Mouse (Mus musculus) neural tube, embryonic 15.5 days (tissue): ENCODE results near the gene Adamts2. TPM values are rescaled to one million over a fixed set of nuclear protein-coding genes. Genes with fewer than 3 reads are reported as not detected.
A peak's percentile ranks its signal among the peaks of the same experiment; 100 is the strongest.

Experiments
- ATAC-seq: fragments of 200-750 bp; cut with Nextera tagmentation; 2 replicates; pipeline ENCODE4 v1.8.0; 2017; ENCODE audit warnings: mild to moderate bottlenecking, moderate TSS enrichment, moderate library complexity; ENCODE audit not compliant: low FRiP score
- H3K27ac ChIP-seq: fragments of 300-500 bp; sonication (generic); replicated peaks from 2 replicates; pipeline ENCODE4 v1.5.1; 2015; ENCODE audit warnings: mild to moderate bottlenecking, inconsistent platforms
- H3K27me3 ChIP-seq: fragments of 300-500 bp; sonication (generic); replicated peaks from 2 replicates; pipeline ENCODE4 v1.6.1; 2015; ENCODE audit warnings: inconsistent platforms
- H3K36me3 ChIP-seq: fragments of 300-500 bp; sonication (generic); 2 replicates; pipeline ENCODE4 v1.6.1; 2015; ENCODE audit warnings: inconsistent platforms
- H3K4me1 ChIP-seq: fragments of 300-500 bp; sonication (generic); 2 replicates; pipeline ENCODE4 v1.6.1; 2015; ENCODE audit warnings: inconsistent platforms
- H3K4me2 ChIP-seq: fragments of 300-500 bp; sonication (generic); 2 replicates; pipeline ENCODE4 v1.6.1; 2015; ENCODE audit warnings: inconsistent platforms, mild to moderate bottlenecking, moderate library complexity
- H3K4me3 ChIP-seq: fragments of 300-500 bp; sonication (generic); replicated peaks from 2 replicates; pipeline ENCODE4 v1.5.1; 2015; ENCODE audit warnings: mild to moderate bottlenecking, inconsistent platforms
- H3K9ac ChIP-seq: fragments of 300-500 bp; sonication (generic); replicated peaks from 2 replicates; pipeline ENCODE4 v1.6.1; 2015; ENCODE audit warnings: mild to moderate bottlenecking, inconsistent platforms
- H3K9me3 ChIP-seq: fragments of 300-500 bp; sonication (generic); replicated peaks from 2 replicates; pipeline ENCODE4 v1.6.1; 2016; ENCODE audit warnings: inconsistent platforms
- WGBS: fragments of 180-500 bp; shearing (Covaris S2); methylation state at CpG from one replicate; pipeline ENCODE4 v1.1.7; 2015; ENCODE audit warnings: mixed read lengths; 5-methylcytosine and 5-hydroxymethylcytosine counted together
- polyA plus RNA-seq: library from polyadenylated mRNA; unstranded; fragments of >200 nt; fragmentation: Nextera tagmentation; extraction: Ambion mirVana; gene quantifications from 2 replicates; pipeline ENCODE4 v1.2.1, GENCODE M21; 2015

The Adamts2 gene
- polyA plus RNA-seq, 1 experiment from 2014 or later, result 4.7 TPM

DNA sequence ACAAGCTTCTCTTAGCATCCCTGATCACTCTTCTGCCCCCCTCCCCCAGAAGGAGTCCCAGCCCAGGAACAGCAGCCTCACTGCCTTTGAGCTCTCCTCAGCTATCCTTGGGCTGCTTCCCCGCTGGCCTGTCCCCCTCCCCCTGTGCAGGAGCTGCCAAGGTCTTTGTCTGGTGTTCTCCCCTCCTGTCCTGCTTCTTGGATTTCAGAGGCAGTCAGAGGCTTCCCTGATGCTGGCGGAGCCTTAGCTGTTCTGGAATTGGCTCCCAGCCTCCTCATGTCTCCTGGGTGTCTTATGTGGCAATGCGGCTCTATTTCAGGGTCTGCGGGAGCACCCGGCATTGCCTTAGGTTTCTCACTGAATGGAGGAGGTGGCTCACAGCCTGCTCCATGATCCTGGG lies 22.8 kb downstream of the Adamts2 start:
- H3K9me3 ChIP-seq, result no peaks in the 10 kb centered on the region
- H3K9ac ChIP-seq, result no peak overlapping the region
- H3K4me3 ChIP-seq, result no peak overlapping the region
- peaks cover 13% of the 10 kb centered on the region for H3K4me1 ChIP-seq
- H3K36me3 ChIP-seq, result no peaks in the 10 kb centered on the region
- H3K4me2 ChIP-seq, result no peak overlapping the region
- 0 out of 2 replicates have a peak, but pooled peaks cover 5% of the 10 kb centered on the region for H3K27me3 ChIP-seq
- no peak overlapping the region for H3K27ac ChIP-seq
- WGBS, result 47% methylated on average over 5 of the region's 5 CpGs
- ATAC-seq, result peak; percentile 43; the same call in 1 of the 2 replicates

DNA sequence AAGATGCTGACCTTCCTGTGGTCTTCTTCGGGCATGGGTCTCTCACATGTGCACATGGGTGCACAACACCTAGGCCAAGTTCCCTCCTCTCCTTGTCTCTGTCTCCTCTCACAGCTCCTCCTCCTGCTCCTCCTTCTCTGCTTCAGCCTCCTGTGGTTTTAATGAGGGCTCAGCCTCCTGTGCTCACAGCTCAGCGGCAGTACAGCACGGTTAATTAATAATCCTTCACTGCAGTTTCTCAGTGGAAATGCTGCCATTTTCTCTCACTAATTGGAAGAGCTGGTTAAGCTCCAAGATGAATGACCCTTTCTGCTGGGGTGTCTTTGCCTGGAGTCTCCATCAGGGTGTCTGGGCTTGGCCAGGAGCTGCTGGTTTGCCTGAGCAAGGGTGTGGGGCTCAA lies 27.0 kb downstream of the Adamts2 start:
- H3K27me3 ChIP-seq, result no peaks in the 10 kb centered on the region
- WGBS, result 38% methylated on average over 3 of the region's 3 CpGs
- peaks cover 18% of the 10 kb centered on the region for H3K4me1 ChIP-seq

DNA sequence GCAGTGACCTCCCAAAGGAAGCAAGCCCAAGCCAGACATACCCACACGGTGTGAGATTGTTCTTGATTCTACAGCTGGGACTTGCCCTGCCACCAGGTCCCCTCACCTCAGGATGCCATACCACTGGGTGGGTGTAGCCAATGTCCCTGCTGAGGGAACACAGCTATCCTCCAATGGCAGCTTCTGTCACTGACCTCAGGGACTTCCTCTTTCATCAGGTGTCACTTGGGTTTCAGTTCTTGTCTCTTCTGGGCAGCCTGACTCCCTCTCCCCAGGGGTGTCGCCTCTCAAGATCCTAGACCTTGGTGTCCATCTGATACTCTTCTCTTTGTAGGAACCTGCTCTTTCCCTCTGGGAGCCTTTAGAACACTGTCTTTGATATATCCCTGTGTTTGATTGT lies 28.6 kb downstream of the Adamts2 start:
- ATAC-seq, result no peak
- no peaks in the 10 kb centered on the region for H3K36me3 ChIP-seq

More for the DNA sequence above, 27.0 kb downstream of the Adamts2 start:
- H3K9me3 ChIP-seq, result no peaks in the 10 kb centered on the region
- no peak overlapping the region for H3K27ac ChIP-seq
- no peak overlapping the region for H3K4me3 ChIP-seq
- no peak overlapping the region for H3K4me2 ChIP-seq
- H3K36me3 ChIP-seq, result no peaks in the 10 kb centered on the region
- peak; percentile 58; the same call in 1 of the 2 replicates for ATAC-seq
- H3K9ac ChIP-seq, result no peak overlapping the region

GRCm38 (mm10) chr11:50632270-50632669 lies 30.4 kb downstream of the Adamts2 start:
- ATAC-seq, result 0 out of 2 replicates have a peak, but pooled peaks have one; percentile 51
- H3K36me3 ChIP-seq, result no peaks in the 10 kb centered on the region

More for the DNA sequence above, 28.6 kb downstream of the Adamts2 start:
- Histone ChIP-seq H3K9me3 (no peaks in the 10 kb centered on the region), H3K27ac (no peak overlapping the region), H3K9ac (no peak overlapping the region), H3K4me1 (peaks cover 8% of the 10 kb centered on the region), H3K4me2 (no peak overlapping the region), H3K27me3 (no peaks in the 10 kb centered on the region), H3K4me3 (no peak overlapping the region)
- WGBS, result 86% methylated on average over 2 of the region's 2 CpGs

GRCm38 (mm10) chr11:50635051-50635590 lies 33.2 kb downstream of the Adamts2 start:
- ATAC-seq, result no peak
- Histone ChIP-seq H3K9me3 (no peaks in the 10 kb centered on the region), H3K27me3 (no peaks in the 10 kb centered on the region), H3K4me3 (no peak overlapping the region), H3K9ac (no peak overlapping the region), H3K36me3 (no peaks in the 10 kb centered on the region), H3K4me2 (no peak overlapping the region), H3K4me1 (0 out of 2 replicates have a peak, but pooled peaks cover 4% of the 10 kb centered on the region), H3K27ac (no peak overlapping the region)
- WGBS, result 69% methylated on average over 2 of the region's 2 CpGs

More at GRCm38 (mm10) chr11:50632270-50632669, 30.4 kb downstream of the Adamts2 start:
- Histone ChIP-seq H3K27ac (no peak overlapping the region), H3K9ac (no peak overlapping the region), H3K4me3 (no peak overlapping the region), H3K9me3 (no peaks in the 10 kb centered on the region), H3K4me1 (peaks cover 8% of the 10 kb centered on the region), H3K4me2 (no peak overlapping the region), H3K27me3 (no peaks in the 10 kb centered on the region)
- 37% methylated on average over 4 of the region's 4 CpGs for WGBS

DNA sequence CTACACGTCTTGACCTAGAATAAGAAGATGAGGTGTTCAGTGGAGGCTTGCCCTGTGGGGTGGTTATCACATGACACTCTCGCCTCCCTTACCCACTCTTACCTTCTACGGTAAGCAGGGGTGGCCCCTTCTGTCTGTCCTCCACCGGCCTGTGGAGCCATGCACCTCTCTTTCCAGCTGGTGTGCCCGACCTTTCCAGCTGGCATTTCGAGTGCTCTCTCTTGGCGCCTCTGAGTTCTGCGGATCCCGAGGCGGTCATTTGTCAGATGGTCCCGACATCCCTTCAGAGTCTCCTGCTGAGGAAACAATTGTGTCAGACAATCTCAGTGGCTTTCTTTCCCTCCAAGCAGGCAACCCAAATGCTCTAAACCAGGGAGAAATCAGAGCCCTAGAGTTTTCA lies 35.1 kb downstream of the Adamts2 start:
- H3K9ac ChIP-seq, result no peak overlapping the region
- no peak for ATAC-seq
- H3K27ac ChIP-seq, result no peak overlapping the region
- 0 out of 2 replicates have a peak, but pooled peaks cover 4% of the 10 kb centered on the region for H3K4me1 ChIP-seq
- 91% methylated on average over 11 of the region's 11 CpGs for WGBS
- no peaks in the 10 kb centered on the region for H3K27me3 ChIP-seq
- no peak overlapping the region for H3K4me3 ChIP-seq
- H3K36me3 ChIP-seq, result no peaks in the 10 kb centered on the region
- H3K9me3 ChIP-seq, result no peaks in the 10 kb centered on the region
- H3K4me2 ChIP-seq, result no peak overlapping the region

- Histone ChIP-seq H3K27ac (no peak overlapping the region), H3K4me2 (no peak overlapping the region), H3K36me3 (no peaks in the 10 kb centered on the region), H3K4me3 (no peak overlapping the region), H3K9me3 (no peaks in the 10 kb centered on the region), H3K27me3 (no peaks in the 10 kb centered on the region), H3K4me1 (no peaks in the 10 kb centered on the region), H3K9ac (no peak overlapping the region)
- ATAC-seq, result no peak
- WGBS, result 92% methylated on average over 13 of the region's 13 CpGs
These were observed 36.4 kb downstream of the Adamts2 start for GRCm38 (mm10) chr11:50638197-50638867.

DNA sequence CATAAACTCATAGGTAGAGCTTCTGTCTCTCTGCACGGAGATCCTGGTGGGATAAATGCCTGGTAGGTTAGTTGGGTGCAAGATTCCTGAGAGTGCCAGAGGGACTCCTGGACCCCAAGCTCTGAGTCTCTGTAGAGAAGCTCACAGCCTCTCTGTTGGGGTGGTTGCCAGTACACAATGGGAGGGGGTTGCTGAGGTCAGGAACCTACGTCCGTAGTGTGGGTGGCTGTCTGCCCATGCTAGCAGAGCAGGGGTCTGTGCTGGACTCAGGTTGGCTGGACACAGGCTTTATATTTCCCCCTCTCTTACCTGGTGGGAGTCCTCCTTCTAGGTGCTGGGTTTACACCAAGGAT lies 37.0 kb downstream of the Adamts2 start:
- 83% methylated on average over 3 of the region's 3 CpGs for WGBS

DNA sequence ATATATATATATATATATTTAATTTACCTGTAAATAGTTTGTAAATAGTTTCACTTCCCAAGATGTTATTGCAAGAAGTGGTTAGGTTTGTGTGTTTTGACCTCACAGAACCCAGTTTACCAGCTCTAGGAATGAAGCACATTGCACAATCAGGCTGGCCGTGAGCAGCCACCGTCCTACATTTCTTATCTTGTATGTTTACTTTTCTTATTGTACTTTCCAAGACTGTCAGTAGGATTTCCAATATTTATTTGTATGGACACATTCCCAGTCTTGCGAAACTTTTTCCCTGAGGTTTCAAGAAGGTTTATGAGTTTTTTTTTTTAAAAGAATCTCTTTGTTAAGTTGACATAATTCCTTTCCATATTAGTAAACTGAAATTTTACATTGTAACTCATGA lies 40.7 kb downstream of the Adamts2 start:
- no peaks in the 10 kb centered on the region for H3K27me3 ChIP-seq
- H3K4me2 ChIP-seq, result no peak overlapping the region
- peaks cover 9% of the 10 kb centered on the region; the same call in 1 of the 2 replicates for H3K4me1 ChIP-seq
- H3K27ac ChIP-seq, result no peak overlapping the region
- no peak overlapping the region for H3K9ac ChIP-seq
- H3K4me3 ChIP-seq, result no peak overlapping the region
- whole genome bisulfite sequencing, result 83% methylated on average over 3 of the region's 3 CpGs
- no peaks in the 10 kb centered on the region for H3K36me3 ChIP-seq
- no peak for ATAC-seq
- no peaks in the 10 kb centered on the region for H3K9me3 ChIP-seq

More for the DNA sequence above, 37.0 kb downstream of the Adamts2 start:
- Histone ChIP-seq H3K27me3 (no peaks in the 10 kb centered on the region), H3K36me3 (no peaks in the 10 kb centered on the region), H3K4me3 (no peak overlapping the region), H3K4me2 (no peak overlapping the region), H3K9ac (no peak overlapping the region), H3K9me3 (no peaks in the 10 kb centered on the region), H3K27ac (no peak overlapping the region), H3K4me1 (no peaks in the 10 kb centered on the region)
- ATAC-seq, result no peak

DNA sequence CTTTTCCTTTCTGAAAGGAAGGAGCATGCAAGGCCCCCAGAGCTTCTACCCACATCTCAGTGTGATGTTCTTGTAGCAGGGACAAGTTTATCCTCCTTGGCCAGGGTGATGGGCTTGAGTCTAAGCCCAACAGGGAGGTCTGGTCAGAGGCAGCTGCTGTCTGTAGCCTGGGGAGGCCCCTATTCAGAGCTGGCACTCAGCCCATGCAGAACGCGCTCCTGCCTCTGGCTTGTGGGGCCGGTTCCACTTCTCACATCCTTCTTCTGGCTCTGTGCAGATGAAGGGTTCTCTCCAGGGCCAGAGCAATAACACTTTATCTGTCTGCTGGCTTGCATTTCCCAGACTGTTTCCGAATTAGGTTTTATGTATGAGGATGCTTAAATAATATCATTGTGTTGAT lies 44.3 kb downstream of the Adamts2 start:
- peaks cover 9% of the 10 kb centered on the region; the same call in 1 of the 2 replicates for H3K4me1 ChIP-seq
- ATAC-seq, result no peak
- H3K27me3 ChIP-seq, result no peaks in the 10 kb centered on the region
- 44% methylated on average over 4 of the region's 4 CpGs for WGBS
- H3K27ac ChIP-seq, result no peak overlapping the region
- no peak overlapping the region for H3K4me3 ChIP-seq
- H3K4me2 ChIP-seq, result no peak overlapping the region
- no peak overlapping the region for H3K9ac ChIP-seq
- H3K36me3 ChIP-seq, result no peaks in the 10 kb centered on the region
- no peaks in the 10 kb centered on the region for H3K9me3 ChIP-seq

DNA sequence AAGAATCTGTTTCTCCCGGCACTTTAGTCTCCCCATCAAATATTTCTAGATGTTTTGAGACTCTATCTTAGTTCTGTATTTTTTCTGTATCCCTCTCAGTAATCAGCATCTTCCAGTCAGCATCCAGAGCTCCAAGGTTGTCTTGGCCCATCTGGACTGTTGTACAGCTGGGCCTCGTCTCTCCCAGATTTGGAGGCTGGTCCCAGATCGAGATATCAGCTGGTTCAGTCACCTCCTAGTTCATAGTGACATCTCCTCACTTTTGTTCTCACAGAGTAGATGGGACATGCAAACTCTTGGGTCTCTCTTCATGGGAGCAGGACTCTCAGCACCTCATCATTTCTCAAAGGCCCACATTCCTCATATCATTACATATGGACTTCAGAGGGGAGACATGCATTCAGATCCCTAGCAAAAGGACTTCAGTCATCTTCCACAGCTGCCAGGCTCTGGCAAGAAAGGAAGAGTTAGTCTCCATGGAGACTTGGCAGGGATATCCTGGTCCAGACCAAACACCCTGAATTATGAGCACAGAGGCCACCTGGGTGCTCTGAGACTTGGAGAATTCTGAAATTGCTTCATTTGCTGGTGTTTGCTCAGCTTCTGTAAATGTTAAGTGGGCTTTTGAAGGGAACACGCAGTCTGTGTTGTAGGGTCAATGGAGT lies 46.4 kb downstream of the Adamts2 start:
- Histone ChIP-seq H3K27me3 (no peaks in the 10 kb centered on the region), H3K27ac (no peak overlapping the region), H3K9me3 (no peaks in the 10 kb centered on the region), H3K4me2 (no peak overlapping the region), H3K4me1 (peaks cover 9% of the 10 kb centered on the region; the same call in 1 of the 2 replicates), H3K9ac (no peak overlapping the region), H3K4me3 (no peak overlapping the region), H3K36me3 (no peaks in the 10 kb centered on the region)
- 91% methylated on average over 4 of the region's 4 CpGs for WGBS
- no peak for ATAC-seq

GRCm38 (mm10) chr11:50650037-50650436 lies 48.2 kb downstream of the Adamts2 start:
- Histone ChIP-seq H3K4me3 (no peak overlapping the region), H3K9ac (no peak overlapping the region), H3K9me3 (no peaks in the 10 kb centered on the region), H3K4me2 (no peak overlapping the region), H3K4me1 (peaks cover 9% of the 10 kb centered on the region; the same call in 1 of the 2 replicates), H3K27me3 (no peaks in the 10 kb centered on the region), H3K36me3 (no peaks in the 10 kb centered on the region), H3K27ac (no peak overlapping the region)
- ATAC-seq, result no peak
- WGBS, result 92% methylated on average over 2 of the region's 2 CpGs
